Mouse (Mus musculus): ENCODE results near the gene Bud31. TPM values are rescaled to one million over a fixed set of nuclear protein-coding genes. Genes with fewer than 3 reads are reported as not detected.
"Not testable (repeated sequence)": the region's sequence is repeated elsewhere in the genome, so short reads cannot be mapped to it uniquely, and the experiment has no call there.

The Bud31 gene
- polyA plus RNA-seq (2015; fragmentation: Nextera tagmentation; extraction: Ambion mirVana), result 203 and 216 TPM in 2 replicates

GRCm38 (mm10) chr5:145139571-145140519 lies at the start of gene Bud31, which contains the start of gene Pdap1:
TSS of gene Bud31 (plus strand) at chr5:145140362.
TSS of gene Pdap1 (minus strand) at chr5:145140238.
- no peaks in the 10 kb centered on the region for H3K27me3 ChIP-seq
- H3K4me2 ChIP-seq (replicated peaks), result peak within 1 kb of the TSS; percentile 75
- peaks cover 46% of the 10 kb centered on the region for H3K36me3 ChIP-seq
- peak within 1 kb of the TSS; percentile 81 for H3K4me3 ChIP-seq
- ATAC-seq (replicated peaks), result peak; percentile 96
- H3K27ac ChIP-seq (replicated peaks), result peak within 1 kb of the TSS; percentile 94
- peaks cover 28% of the 10 kb centered on the region for H3K4me1 ChIP-seq
- H3K9ac ChIP-seq (replicated peaks), result peak within 1 kb of the TSS; percentile 76
- H3K9me3 ChIP-seq, result no peaks in the 10 kb centered on the region
- WGBS, result under 1% methylated on average over 83 of the region's 84 CpGs

GRCm38 (mm10) chr5:145096195-145096594 lies 44.0 kb upstream of the Bud31 start:
- WGBS, result 90% methylated on average over 4 of the region's 4 CpGs
- H3K9ac ChIP-seq (replicated peaks), result no peak overlapping the region
- peaks cover 92% of the 10 kb centered on the region for H3K36me3 ChIP-seq

GRCm38 (mm10) chr5:145098340-145098821 lies 41.8 kb upstream of the Bud31 start:
- no peak for ATAC-seq (replicated peaks)
- no peaks in the 10 kb centered on the region for H3K4me1 ChIP-seq
- H3K4me3 ChIP-seq, result no peak overlapping the region
- H3K27ac ChIP-seq (replicated peaks), result no peak overlapping the region
- no peak overlapping the region for H3K9ac ChIP-seq (replicated peaks)
- no peaks in the 10 kb centered on the region for H3K9me3 ChIP-seq
- no peak overlapping the region for H3K4me2 ChIP-seq (replicated peaks)
- peaks cover 92% of the 10 kb centered on the region for H3K36me3 ChIP-seq
- H3K27me3 ChIP-seq, result no peaks in the 10 kb centered on the region
- WGBS, result 94% methylated on average over 10 of the region's 10 CpGs

More at GRCm38 (mm10) chr5:145096195-145096594, 44.0 kb upstream of the Bud31 start:
- ATAC-seq (replicated peaks), result no peak
- no peaks in the 10 kb centered on the region for H3K4me1 ChIP-seq
- H3K4me3 ChIP-seq, result no peak overlapping the region
- no peak overlapping the region for H3K4me2 ChIP-seq (replicated peaks)
- no peaks in the 10 kb centered on the region for H3K9me3 ChIP-seq
- H3K27ac ChIP-seq (replicated peaks), result no peak overlapping the region
- H3K27me3 ChIP-seq, result no peaks in the 10 kb centered on the region

GRCm38 (mm10) chr5:145100960-145101359 lies 39.2 kb upstream of the Bud31 start:
- 95% methylated on average over 9 of the region's 9 CpGs for WGBS

GRCm38 (mm10) chr5:145101451-145101850 lies 38.7 kb upstream of the Bud31 start:
- not testable (repeated sequence) for H3K4me2 ChIP-seq (replicated peaks); H3K9ac ChIP-seq (replicated peaks); H3K27me3 ChIP-seq; H3K4me3 ChIP-seq; ATAC-seq (replicated peaks); H3K9me3 ChIP-seq; H3K27ac ChIP-seq (replicated peaks); H3K4me1 ChIP-seq
- peaks cover 95% of the 10 kb centered on the region for H3K36me3 ChIP-seq
- 97% methylated on average over 11 of the region's 11 CpGs for WGBS

More at GRCm38 (mm10) chr5:145100960-145101359, 39.2 kb upstream of the Bud31 start:
- H3K9ac ChIP-seq (replicated peaks), result no peak overlapping the region
- H3K4me1 ChIP-seq, result no peaks in the 10 kb centered on the region
- H3K9me3 ChIP-seq, result no peaks in the 10 kb centered on the region
- no peak overlapping the region for H3K4me3 ChIP-seq
- no peaks in the 10 kb centered on the region for H3K27me3 ChIP-seq
- no peak overlapping the region for H3K4me2 ChIP-seq (replicated peaks)
- no peak overlapping the region for H3K27ac ChIP-seq (replicated peaks)
- no peak for ATAC-seq (replicated peaks)
- peaks cover 95% of the 10 kb centered on the region for H3K36me3 ChIP-seq

GRCm38 (mm10) chr5:145102706-145103105 lies 37.5 kb upstream of the Bud31 start:
- 94% methylated on average over 4 of the region's 4 CpGs for WGBS
- ATAC-seq (replicated peaks), result no peak
- Histone ChIP-seq H3K4me1 (no peaks in the 10 kb centered on the region), H3K36me3 (peaks cover 93% of the 10 kb centered on the region), H3K9ac (replicated peaks) (no peak overlapping the region), H3K27me3 (no peaks in the 10 kb centered on the region), H3K4me2 (replicated peaks) (no peak overlapping the region), H3K4me3 (no peak overlapping the region), H3K9me3 (no peaks in the 10 kb centered on the region), H3K27ac (replicated peaks) (no peak overlapping the region)

- Histone ChIP-seq H3K4me3 (no peak overlapping the region), H3K27me3 (no peaks in the 10 kb centered on the region), H3K9ac (replicated peaks) (no peak overlapping the region), H3K9me3 (no peaks in the 10 kb centered on the region), H3K36me3 (peaks cover 92% of the 10 kb centered on the region), H3K4me2 (replicated peaks) (no peak overlapping the region), H3K27ac (replicated peaks) (no peak overlapping the region), H3K4me1 (no peaks in the 10 kb centered on the region)
- 85% methylated on average over 9 of the region's 9 CpGs for WGBS
- ATAC-seq (replicated peaks), result no peak
Measured at GRCm38 (mm10) chr5:145104328-145104727, 35.8 kb upstream of the Bud31 start.

GRCm38 (mm10) chr5:145105694-145106275 lies 34.4 kb upstream of the Bud31 start:
- Histone ChIP-seq H3K27me3 (no peaks in the 10 kb centered on the region), H3K9ac (replicated peaks) (no peak overlapping the region), H3K9me3 (no peaks in the 10 kb centered on the region), H3K4me2 (replicated peaks) (no peak overlapping the region), H3K4me1 (no peaks in the 10 kb centered on the region), H3K27ac (replicated peaks) (no peak overlapping the region), H3K36me3 (peaks cover 92% of the 10 kb centered on the region), H3K4me3 (no peak overlapping the region)
- 90% methylated on average over 9 of the region's 9 CpGs for WGBS
- no peak for ATAC-seq (replicated peaks)

GRCm38 (mm10) chr5:145110401-145110800 lies 29.8 kb upstream of the Bud31 start:
- 92% methylated on average over 6 of the region's 6 CpGs for WGBS
- H3K9me3 ChIP-seq, result no peaks in the 10 kb centered on the region
- no peak overlapping the region for H3K4me3 ChIP-seq
- H3K4me2 ChIP-seq (replicated peaks), result no peak overlapping the region
- 0 out of 2 replicates have a peak, but pooled peaks cover 5% of the 10 kb centered on the region for H3K27me3 ChIP-seq
- peaks cover 57% of the 10 kb centered on the region for H3K36me3 ChIP-seq
- no peak overlapping the region for H3K27ac ChIP-seq (replicated peaks)
- H3K4me1 ChIP-seq, result peaks cover 11% of the 10 kb centered on the region
- no peak for ATAC-seq (replicated peaks)
- H3K9ac ChIP-seq (replicated peaks), result no peak overlapping the region

- H3K36me3 ChIP-seq, result peaks cover 37% of the 10 kb centered on the region
- H3K27me3 ChIP-seq, result 0 out of 2 replicates have a peak, but pooled peaks cover 5% of the 10 kb centered on the region
- H3K9ac ChIP-seq (replicated peaks), result no peak overlapping the region
- H3K4me1 ChIP-seq, result peaks cover 11% of the 10 kb centered on the region
- no peaks in the 10 kb centered on the region for H3K9me3 ChIP-seq
- 86% methylated on average over 8 of the region's 8 CpGs for WGBS
- H3K4me3 ChIP-seq, result no peak overlapping the region
- no peak for ATAC-seq (replicated peaks)
- H3K4me2 ChIP-seq (replicated peaks), result no peak overlapping the region
- no peak overlapping the region for H3K27ac ChIP-seq (replicated peaks)
Measured at GRCm38 (mm10) chr5:145112566-145112965, 27.6 kb upstream of the Bud31 start.

GRCm38 (mm10) chr5:145113416-145113815 lies 26.7 kb upstream of the Bud31 start:
- ATAC-seq (replicated peaks), result no peak
- H3K4me3 ChIP-seq, result no peak overlapping the region
- no peaks in the 10 kb centered on the region for H3K9me3 ChIP-seq
- H3K27ac ChIP-seq (replicated peaks), result no peak overlapping the region
- H3K27me3 ChIP-seq, result 0 out of 2 replicates have a peak, but pooled peaks cover 5% of the 10 kb centered on the region
- H3K4me2 ChIP-seq (replicated peaks), result peak overlapping the region; percentile 53
- 41% methylated on average over 2 of the region's 2 CpGs for WGBS
- H3K9ac ChIP-seq (replicated peaks), result no peak overlapping the region
- H3K4me1 ChIP-seq, result peaks cover 11% of the 10 kb centered on the region
- peaks cover 29% of the 10 kb centered on the region for H3K36me3 ChIP-seq

GRCm38 (mm10) chr5:145114071-145114605 lies 26.0 kb upstream of the Bud31 start, which contains the start of gene Arpc1b:
TSS of gene Arpc1b (plus strand) at chr5:145114215.
- under 1% methylated on average over 39 of the region's 53 CpGs for WGBS

More at GRCm38 (mm10) chr5:145114071-145114605, 26.0 kb upstream of the Bud31 start, which contains the start of gene Arpc1b:
- Histone ChIP-seq H3K9me3 (no peaks in the 10 kb centered on the region), H3K36me3 (peaks cover 23% of the 10 kb centered on the region), H3K9ac (replicated peaks) (peak within 1 kb of the TSS; percentile 42), H3K27me3 (0 out of 2 replicates have a peak, but pooled peaks cover 5% of the 10 kb centered on the region), H3K27ac (replicated peaks) (no peak within 1 kb of the TSS), H3K4me3 (peak within 1 kb of the TSS; percentile 44), H3K4me1 (peaks cover 11% of the 10 kb centered on the region), H3K4me2 (replicated peaks) (peak within 1 kb of the TSS; percentile 53)
- ATAC-seq (replicated peaks), result peak; percentile 39; the same call in 1 of the 2 replicates

All from forebrain, embryonic 15.5 days (tissue).